Mouse (Mus musculus) ZHBTc4 (cell line): ENCODE data around the gene Zbtb8os.
"Not testable (repeated sequence)": the region's sequence is repeated elsewhere in the genome, so short reads cannot be mapped to it uniquely, and the experiment has no call there.

ENCODE experiments used
- DNase-seq: peaks from one replicate; pipeline ENCODE4 v3.0.0-alpha.2; 2011; ENCODE audit warnings: low read depth, low spot score

Gene Zbtb8os

GRCm38 (mm10) chr4:129332846-129333245 lies 2.6 kb upstream of the Zbtb8os start:
- no peak for DNase-seq

- no peak for DNase-seq
These were observed 749 bp upstream of the Zbtb8os start for GRCm38 (mm10) chr4:129334677-129335215.

GRCm38 (mm10) chr4:129336291-129336690 lies 796 bp downstream of the Zbtb8os start:
- DNase-seq, result no peak

- no peak for DNase-seq
These were observed 4.2 kb downstream of the Zbtb8os start for GRCm38 (mm10) chr4:129339743-129340142.

- DNase-seq, result no peak
These were observed 6.4 kb downstream of the Zbtb8os start for GRCm38 (mm10) chr4:129341888-129342287.

GRCm38 (mm10) chr4:129342705-129343104 lies 7.2 kb downstream of the Zbtb8os start:
- no peak for DNase-seq

GRCm38 (mm10) chr4:129346481-129347154 lies 11.1 kb downstream of the Zbtb8os start:
- no peak for DNase-seq

GRCm38 (mm10) chr4:129350644-129351043 lies 15.1 kb downstream of the Zbtb8os start:
- DNase-seq, result peak; percentile 82

- no peak for DNase-seq
These were observed 15.6 kb downstream of the Zbtb8os start for GRCm38 (mm10) chr4:129351111-129351510.

- DNase-seq, result peak; percentile 82
These were observed 17.7 kb downstream of the Zbtb8os start for GRCm38 (mm10) chr4:129353176-129353575.

GRCm38 (mm10) chr4:129354236-129354635 lies 18.7 kb downstream of the Zbtb8os start:
- DNase-seq, result no peak

- DNase-seq, result no peak
These were observed 22.2 kb downstream of the Zbtb8os start for GRCm38 (mm10) chr4:129357613-129358163.

GRCm38 (mm10) chr4:129362238-129362637 lies 26.7 kb downstream of the Zbtb8os start:
- not testable (repeated sequence) for DNase-seq

- no peak for DNase-seq
These were observed 27.3 kb downstream of the Zbtb8os start for GRCm38 (mm10) chr4:129362771-129363170.

GRCm38 (mm10) chr4:129363463-129363862 lies 28.0 kb downstream of the Zbtb8os start:
- DNase-seq, result no peak

- no peak for DNase-seq
These were observed 28.9 kb downstream of the Zbtb8os start for GRCm38 (mm10) chr4:129364379-129364778.

- DNase-seq, result no peak
These were observed 29.7 kb downstream of the Zbtb8os start for GRCm38 (mm10) chr4:129365224-129365623.

- peak; percentile 54 for DNase-seq
These were observed 35.9 kb downstream of the Zbtb8os start for GRCm38 (mm10) chr4:129371391-129371790.

GRCm38 (mm10) chr4:129373202-129373976 lies 37.9 kb downstream of the Zbtb8os start:
- DNase-seq, result no peak

- DNase-seq, result peak; percentile 67
These were observed 38.8 kb downstream of the Zbtb8os start for GRCm38 (mm10) chr4:129374219-129374755.

- peak; percentile 40 for DNase-seq
These were observed 39.5 kb downstream of the Zbtb8os start for GRCm38 (mm10) chr4:129375000-129375399.

GRCm38 (mm10) chr4:129375821-129376220 lies 40.3 kb downstream of the Zbtb8os start:
- DNase-seq, result no peak
